Mouse (Mus musculus) adipose tissue, adult 10 weeks (tissue): ENCODE data around the gene Gm11437. TPM values are rescaled to one million over a fixed set of nuclear protein-coding genes. Genes with fewer than 3 reads are reported as not detected.

ENCODE experiments used
- polyA plus RNA-seq: library from polyadenylated mRNA; stranded (reverse); fragments of 350-450 nt; fragmentation: Illumina TruSeq; extraction: RNeasy Lipid Tissue Mini Kit (QIAGEN cat#74804); gene quantifications from one replicate; pipeline ENCODE4 v1.2.3, GENCODE M21; 2014; ENCODE audit warnings: low read depth, low replicate concordance

Gene Gm11437
- polyA plus RNA-seq, result not detected

GRCm38 (mm10) chr11:84167046-84167526 is at the start of gene Gm11437:
Gene Gm11437 (minus strand): TSS chr11:84167476.

DNA sequence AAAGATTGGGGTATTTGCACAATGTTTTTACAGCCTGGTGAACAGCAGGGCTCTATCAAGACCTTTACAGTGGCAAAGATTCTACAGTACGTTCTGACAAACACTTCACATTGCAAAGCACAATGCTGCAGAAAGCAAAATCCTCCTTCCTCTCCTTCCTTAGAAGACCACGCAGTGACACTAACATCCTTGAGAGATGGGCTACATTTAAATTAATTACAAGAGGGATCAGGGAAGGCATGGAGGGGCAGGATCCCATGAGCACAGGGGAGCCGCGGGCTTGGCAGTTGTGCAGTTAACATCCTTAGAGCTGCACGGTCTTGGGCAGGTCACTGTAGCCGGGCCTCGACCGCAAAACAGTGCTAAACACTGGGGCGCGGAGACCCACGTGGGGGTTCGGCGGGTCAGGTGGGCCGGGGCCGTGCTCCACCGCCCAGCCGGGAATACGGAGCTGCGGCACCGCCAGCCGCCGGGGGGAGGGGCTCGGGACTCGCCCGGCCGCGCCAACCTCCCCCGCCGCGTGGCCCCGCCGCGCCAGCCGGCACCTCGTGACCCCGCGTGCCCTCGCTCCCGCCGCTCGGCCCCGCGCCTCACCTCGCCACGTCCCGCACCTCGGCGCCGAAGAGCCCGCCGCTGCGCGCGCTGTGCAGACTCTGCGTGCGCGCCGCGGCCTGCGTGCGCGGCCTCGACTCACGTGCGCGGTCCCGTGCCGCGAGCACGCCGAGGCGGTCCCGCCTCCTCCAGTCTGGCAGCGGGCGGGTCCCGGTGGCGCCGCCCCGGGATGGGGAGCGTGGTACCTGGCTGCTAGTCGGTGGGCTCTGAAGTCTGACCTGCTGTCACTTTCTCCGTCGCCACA is 38.1 kb downstream of the Gm11437 start, which contains the start of the genes Tada2a and Acaca:
Gene Tada2a, minus strand, starts transcription at position 658 of the 856 bp plus-strand sequence.
Gene Acaca, plus strand, starts transcription at position 730 of the 856 bp plus-strand sequence.

Other genes with a start within 250 kb of the Gm11437 start
- gene Ddx52, start 225.4 kb downstream of the Gm11437 start, polyA plus RNA-seq, result 21.3 TPM
- gene Synrg, start 203.0 kb downstream of the Gm11437 start, polyA plus RNA-seq, result 24.0 TPM
- gene Dusp14, start 98.2 kb downstream of the Gm11437 start, polyA plus RNA-seq, result 6.6 TPM
- 18.8 TPM for gene Tada2a, start 37.9 kb downstream of the Gm11437 start, polyA plus RNA-seq
- gene Acaca, start 37.8 kb downstream of the Gm11437 start, polyA plus RNA-seq, result 58.5 TPM